Mouse (Mus musculus): ENCODE measurements around the gene Chmp5.

Chmp5 gene

DNA sequence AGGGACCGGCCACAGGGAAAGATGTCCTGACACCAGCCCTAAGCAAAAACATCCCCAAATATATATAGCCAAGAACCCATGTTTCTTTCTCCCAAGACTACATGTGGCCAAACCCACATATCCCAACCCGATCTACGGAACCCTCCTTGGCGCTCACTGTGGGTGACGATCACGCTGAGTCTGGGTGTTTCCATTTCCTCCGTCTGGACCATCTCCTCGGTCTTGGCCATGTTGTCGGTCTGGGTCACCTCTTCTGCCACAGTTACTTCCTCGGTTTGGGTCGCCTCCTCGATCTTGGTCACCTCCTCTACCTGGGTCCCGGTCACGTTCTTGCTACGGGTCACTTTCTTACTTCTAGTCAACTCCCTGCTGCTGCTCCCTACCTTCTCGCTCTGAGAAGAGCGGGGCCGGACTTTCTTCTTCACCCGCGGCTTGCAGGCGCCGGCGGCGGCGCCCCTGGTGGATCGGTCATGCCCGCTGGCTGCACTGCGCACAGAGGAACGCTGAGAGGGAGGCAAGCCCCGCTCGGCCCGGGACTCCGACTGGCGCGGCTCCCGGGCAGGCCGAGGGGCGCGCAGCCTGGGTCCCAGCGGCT, 545 bp upstream of the Chmp5 start:
- WGBS, result under 1% methylated on average over 40 of the region's 40 CpGs

DNA sequence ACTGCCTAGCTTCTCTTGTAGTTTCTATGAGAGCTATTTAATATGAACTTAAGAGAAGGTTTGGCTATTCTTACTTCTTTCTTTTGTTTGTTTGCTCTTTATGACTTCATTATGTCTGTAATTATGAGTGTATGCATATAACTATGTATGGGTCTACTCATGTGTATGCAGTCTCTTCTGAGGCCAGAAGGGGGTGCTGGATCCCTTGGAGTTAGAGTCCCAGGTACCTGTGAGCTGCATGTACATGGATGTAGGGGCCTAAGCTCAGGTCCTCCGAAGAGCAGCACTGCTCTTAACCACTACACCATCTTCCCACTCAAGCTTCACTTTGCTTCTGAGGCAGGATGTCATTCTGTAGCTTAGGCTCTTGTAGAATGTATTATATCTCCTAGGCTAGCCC, 5.3 kb downstream of the Chmp5 start:
- 91% methylated on average over 1 of the region's 1 CpGs for WGBS

DNA sequence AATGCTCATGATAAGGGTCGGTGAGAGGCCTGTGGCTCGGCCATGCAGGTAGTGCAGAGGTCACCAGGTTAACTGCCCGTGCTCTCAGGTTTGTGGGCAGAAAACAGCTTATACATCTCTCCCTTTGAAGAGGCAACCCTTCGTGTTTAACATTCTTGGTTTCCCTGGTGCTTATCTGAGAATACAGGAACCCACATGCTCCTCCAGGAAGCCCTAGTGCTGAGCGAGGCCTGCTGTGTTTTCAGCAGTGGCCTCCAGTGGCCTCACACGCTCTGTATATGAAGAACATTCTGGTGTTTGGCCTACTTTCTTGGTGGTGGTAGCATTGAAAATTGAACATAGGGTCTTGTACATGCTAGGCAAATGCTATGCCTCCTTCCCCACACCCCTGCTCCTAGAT, 7.7 kb downstream of the Chmp5 start:
- WGBS, result 87% methylated on average over 6 of the region's 6 CpGs

DNA sequence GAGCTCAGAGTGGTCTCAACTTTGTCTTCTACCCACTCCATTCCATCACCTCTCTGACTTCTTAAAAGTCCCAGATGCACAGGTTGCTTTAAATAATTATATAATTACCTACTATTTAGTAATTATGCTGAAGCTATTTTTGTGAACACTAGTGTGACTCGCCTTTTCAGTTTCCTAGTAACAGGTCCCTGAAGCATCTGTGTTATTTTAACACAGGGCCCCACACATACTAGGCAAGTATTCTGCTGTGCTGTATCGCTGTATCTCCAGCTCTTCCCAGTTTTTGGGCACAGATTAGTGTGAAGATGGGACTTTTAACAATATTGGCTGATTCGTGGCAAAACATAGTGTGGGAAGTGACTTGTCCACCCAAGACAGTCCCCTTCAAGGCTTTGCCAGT, 15.3 kb downstream of the Chmp5 start:
- 52% methylated on average over 3 of the region's 3 CpGs for WGBS

DNA sequence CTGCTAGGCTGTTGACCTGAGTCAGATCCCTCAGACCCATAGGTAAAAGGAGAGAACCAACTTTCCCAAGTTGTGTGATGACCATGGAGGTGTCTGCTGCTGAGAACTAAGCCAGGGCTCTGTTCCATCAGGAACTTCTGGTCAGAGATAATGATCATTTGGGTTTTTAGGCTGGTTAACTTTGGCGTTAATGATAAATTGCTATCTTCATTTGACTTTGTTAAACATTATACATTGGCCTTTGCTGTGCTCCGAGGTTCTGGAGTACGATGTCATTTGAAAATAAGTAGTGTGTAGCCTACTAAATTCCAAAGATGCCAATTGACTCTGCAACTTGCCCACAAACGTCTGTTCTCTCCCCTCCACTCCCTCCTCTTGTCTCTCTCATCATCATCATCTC, 21.0 kb downstream of the Chmp5 start:
- 73% methylated on average over 4 of the region's 4 CpGs for WGBS

DNA sequence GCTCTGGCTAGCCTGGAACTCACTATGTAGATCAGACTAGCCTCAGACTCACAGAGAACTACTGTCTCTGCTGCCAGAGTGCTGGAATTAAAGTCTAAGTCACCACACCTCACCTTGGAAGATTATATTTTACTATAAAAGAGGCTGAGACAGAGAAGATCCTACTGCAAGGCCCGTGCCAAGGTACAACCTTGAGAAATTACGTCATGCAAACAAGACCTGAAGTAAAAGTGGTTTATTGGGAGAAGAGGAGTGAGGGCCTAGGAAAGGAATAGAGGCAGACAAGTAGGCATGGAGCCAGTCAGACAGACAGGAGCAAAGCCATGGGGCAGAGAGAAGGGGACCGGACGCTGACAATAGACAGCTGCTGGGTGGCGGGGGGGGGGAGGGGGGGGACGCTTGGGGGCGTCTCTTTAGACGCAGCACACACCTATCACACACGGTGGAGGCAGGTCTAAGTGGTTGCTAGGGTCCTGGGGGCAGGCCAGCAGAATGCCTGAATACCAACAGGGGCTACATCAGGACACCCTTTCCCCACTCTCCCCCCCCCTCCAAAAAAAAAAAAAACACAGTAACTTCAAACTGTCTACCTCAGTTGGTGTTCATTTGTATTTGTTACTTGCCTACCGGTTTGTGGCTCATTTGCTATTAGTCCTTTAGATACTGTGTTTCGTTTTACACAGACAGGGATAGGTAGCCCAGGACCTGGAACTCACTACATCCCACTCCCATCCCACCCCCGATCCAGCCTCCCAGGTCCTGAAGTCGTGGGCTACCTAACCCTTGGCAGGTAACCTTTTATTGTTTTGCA, 21.8 kb downstream of the Chmp5 start:
- 6% methylated on average over 12 of the region's 13 CpGs for WGBS

DNA sequence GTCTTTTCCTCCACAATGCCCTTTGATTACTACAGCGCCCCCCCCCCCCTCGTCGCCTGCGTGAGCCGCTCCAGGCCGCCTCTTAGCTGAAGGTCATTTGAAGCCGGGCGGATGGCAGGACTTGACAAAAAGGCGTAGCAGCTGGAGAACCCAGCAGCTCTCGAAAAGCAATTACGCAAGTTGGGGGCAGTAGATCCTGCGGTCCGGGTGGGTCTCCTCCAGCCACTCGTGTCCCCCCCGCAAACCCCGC, 22.3 kb downstream of the Chmp5 start:
- WGBS, result under 1% methylated on average over 16 of the region's 16 CpGs

DNA sequence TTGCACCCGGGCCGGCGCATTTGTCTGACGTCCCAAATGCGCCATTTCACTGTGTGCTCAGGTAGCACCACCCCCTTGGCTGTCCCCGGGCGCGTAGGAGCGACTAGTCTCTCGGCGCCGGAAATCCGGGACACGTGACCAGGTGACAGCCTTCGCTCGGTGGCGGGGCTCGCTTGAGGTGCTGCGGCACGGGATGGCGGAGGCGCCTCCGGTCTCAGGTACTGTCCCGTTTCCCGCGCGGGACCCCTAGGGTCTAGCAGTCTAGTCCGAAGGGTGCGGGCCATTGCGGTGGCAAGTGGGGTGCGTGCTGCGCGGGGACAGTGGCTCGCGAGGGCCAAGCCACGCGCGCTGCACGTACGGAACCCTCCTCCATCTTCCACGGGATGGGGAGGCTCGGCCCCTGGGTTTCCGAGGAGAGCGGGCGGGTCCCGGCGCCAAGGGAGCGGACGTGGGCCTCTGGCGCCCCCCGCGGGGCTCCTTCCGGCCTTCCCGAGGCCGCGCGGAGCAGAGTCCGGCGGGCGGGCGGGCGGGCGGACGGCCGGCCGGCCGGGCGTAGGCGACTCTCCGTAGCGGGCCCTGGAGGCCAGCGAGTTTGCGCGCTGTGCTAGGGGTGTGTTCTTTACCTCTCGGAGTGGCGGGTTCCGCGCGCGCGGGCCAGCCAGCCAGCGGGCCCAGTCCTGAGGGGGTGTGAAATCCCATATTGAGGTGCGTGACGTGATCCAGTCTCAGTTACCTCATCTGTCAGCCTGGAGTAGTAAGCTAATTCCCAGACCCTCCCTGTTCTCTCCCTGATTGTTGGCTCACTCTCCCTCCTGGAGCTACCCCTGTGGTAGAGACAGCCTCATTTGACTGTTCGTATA, 22.9 kb downstream of the Chmp5 start, which contains the start of gene Nfx1:
Gene Nfx1 (plus strand): TSS at position 65 of the 860 bp plus-strand sequence.
- WGBS, result under 1% methylated on average over 82 of the region's 85 CpGs

DNA sequence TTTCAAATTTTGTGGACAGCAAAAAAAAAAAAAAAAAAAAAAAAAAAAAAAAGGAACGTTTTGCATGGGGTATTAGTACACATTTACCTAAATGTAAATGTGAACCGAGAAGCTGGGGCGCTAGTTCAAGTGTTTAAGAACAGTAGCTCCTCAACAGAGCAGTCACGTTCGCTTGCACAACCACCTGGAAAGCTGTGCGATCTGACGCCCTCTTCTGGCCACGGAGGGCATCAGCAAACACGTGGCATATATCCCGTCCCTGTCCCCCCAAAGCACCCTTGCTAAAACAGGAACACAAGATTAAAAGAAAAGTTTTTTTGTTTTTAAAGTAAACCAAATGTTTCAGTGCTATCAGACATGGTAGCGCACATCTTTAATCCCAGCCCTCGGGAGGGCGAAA, 23.5 kb downstream of the Chmp5 start:
- WGBS, result 24% methylated on average over 13 of the region's 13 CpGs

DNA sequence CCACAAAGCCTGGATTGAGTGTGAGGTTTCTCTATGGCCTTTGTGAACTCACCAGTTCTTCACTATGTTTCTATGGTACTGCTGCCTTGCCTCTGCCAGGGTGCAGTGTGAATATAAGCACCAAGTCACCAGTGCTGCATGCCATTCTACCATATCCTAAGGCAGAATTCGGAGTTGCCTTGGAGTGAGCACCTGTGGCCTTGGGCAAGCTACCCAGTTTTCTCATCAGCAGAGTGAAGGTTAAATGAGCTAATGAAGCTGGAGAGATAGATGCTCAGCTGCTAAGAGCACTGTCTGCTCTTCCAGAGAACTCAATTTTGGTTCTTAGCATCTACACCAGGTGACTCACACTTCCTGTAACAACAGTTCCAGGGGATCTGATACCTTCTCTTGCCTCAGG, 25.8 kb downstream of the Chmp5 start:
- WGBS, result 87% methylated on average over 1 of the region's 1 CpGs

DNA sequence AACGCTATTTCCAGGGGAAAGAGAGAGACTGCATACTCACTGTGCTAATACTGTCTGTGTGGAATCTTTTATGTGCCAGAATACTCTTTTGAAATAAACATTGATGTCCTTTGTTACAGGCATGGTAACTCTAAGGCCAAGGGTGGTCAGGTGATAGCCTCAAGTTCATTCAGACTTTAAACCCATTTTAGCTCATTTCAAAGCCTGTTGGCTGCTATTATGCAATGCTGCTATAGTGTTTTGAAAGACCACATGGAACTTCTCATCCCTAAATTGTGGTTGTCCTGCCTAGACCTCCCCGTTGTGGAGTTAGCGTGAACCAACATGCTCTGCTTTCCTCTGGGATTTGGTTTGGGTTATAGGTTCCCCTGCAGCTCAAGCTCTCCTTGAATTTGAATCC, 27.5 kb downstream of the Chmp5 start:
- 69% methylated on average over 3 of the region's 3 CpGs for WGBS

DNA sequence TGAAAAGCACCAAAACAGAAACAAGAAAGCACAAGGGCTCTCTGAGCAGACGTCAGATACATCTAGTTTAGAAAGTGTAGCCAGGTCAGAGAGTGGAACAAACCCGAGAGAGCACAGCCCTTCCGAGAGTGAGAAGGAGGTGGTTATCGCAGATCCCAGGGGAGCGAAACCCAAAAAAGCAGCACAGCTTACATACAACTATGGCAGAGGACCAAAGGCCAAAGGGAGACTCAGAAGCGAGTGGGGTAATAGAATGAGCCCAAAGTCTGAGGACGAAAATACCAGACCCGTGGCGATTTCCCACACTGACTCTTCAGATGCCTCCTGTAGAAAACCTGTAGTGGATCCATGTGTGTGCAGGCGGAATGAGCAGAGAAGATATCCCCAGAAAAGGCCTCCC, 28.4 kb downstream of the Chmp5 start:
- 91% methylated on average over 10 of the region's 10 CpGs for WGBS

DNA sequence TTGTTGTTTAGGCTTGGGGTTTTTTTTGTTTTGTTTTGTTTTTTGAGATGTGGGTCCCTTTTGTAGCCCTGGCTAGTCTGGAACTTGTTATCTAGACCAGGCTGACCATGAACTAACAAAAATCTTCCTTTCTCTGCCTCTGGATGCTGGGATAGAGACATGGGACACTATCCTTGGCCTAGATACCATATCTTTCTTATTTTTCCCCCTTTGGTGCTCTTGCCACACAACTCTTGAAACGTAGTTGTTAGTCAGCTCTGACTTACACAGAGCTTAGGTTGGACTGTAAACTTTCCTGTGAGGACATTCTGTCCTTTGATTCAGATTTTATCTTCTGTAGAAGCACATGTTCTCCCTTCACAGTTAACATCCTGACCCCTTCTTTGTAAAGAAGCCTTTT, 31.2 kb downstream of the Chmp5 start:
- WGBS, result 92% methylated on average over 1 of the region's 1 CpGs

DNA sequence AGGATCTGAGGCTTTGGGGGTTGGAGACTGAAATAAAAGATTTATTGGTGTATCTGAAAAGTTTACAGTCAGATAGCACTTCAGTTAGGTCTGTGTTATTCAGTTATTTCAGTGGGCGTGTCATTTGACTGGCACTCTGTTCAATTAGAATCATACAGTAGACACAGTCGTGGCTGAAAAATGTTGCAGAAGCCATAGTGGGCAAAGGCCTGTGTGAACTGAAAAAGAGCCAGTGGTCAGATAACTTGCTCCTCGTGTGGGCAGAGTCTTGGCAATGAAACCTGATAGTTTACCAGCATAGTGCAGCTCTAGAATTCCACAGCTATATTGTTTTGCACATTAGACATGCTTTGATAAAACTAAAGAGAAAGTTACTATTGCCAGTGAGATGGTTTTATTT, 34.3 kb downstream of the Chmp5 start:
- 66% methylated on average over 3 of the region's 3 CpGs for WGBS

DNA sequence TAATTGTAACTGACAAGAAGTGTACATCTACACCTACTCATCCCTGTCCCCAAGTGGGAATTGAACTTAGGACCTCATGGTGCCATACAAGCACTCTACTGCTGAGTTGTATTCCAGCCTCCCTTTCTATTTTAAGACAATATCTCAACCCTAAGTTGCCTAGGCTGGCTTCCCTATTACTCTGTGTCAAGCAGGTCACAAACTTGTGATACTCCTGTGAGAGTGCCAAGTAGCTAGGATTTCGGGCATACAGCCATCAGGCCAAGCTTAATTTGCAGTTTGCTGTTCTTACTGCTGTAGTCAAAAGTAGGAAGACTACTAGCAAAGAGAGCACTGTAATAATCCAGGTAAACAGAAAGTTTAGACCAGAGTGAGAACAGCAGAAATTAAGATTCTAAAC, 35.5 kb downstream of the Chmp5 start:
- WGBS, result 72% methylated on average over 1 of the region's 1 CpGs

DNA sequence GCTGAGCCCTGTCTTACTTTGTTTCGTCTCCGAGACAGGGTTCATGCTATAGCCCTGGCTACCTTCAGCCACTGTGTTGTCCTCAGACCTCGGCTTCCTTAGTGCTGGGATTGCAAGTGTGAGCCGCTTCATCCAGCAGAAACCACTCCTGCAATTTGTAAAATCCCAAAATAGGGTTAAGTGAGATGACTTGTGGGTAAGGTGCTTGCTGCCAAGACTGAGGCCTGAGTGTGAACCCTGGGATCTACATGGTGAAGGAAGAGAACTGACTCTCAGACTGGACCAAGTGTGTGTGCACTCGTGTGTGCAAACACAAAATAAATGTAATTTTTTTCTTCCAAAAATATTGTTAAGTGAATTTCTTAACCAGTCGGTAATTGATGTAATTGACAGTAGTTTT, 41.4 kb downstream of the Chmp5 start:
- WGBS, result 85% methylated on average over 6 of the region's 6 CpGs

DNA sequence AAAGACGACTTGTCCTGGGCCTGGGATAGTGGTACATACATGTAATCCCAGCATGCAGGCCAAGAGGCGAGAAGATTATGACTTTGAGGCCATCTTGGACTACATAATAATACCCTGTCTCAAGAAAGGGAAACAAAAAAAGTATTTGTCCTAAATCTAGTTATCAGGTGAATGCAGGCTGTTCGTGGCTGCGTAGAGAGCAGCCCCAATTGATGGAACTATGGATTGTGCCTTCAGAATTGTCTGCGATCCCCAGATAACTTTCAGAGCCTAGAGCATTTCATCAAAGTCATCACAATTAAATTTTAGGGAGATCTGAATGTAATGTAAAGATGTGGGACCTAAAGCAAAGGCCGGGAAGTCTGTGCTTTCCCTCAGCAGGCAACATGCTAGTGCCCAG, 48.1 kb downstream of the Chmp5 start:
- 93% methylated on average over 6 of the region's 6 CpGs for WGBS

DNA sequence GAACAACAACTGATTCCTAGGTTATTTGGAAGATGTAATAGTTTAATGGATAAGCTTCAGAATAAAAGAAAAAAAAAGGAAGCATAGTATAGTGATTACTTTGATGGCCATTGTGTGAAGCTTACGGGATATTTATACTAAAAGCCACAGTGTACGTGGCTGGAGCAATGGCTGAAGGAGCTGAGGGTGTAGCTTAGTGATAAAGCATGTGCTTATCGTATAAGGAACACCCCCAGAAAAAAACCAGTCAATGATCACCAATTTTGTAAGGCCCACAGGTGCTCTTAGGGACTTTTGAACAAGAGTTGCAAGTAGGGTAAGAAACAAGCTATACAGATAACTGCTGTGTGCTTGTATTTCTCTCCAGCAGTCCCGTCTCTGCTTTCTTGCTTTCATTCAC, 49.7 kb downstream of the Chmp5 start:
- 90% methylated on average over 4 of the region's 4 CpGs for WGBS

DNA sequence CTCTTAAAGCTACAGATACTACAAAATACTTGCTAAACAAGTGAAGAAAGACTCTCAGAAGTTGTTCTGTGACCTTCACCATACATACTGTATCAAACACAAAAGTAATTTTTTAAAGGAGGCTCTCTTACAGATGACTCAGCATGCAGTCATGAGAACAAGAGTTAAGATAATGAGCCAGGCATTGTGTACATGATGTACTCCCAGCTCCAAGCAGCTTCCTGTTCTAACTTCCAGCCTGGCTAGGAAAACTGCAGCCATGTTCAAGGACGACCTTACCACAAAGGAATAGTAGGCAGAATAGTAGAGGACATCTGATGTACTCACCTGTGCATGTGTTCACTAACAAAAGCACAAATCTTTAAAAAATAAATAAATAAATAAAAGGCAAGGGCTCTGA, 52.1 kb downstream of the Chmp5 start:
- WGBS, result 77% methylated on average over 1 of the region's 1 CpGs

DNA sequence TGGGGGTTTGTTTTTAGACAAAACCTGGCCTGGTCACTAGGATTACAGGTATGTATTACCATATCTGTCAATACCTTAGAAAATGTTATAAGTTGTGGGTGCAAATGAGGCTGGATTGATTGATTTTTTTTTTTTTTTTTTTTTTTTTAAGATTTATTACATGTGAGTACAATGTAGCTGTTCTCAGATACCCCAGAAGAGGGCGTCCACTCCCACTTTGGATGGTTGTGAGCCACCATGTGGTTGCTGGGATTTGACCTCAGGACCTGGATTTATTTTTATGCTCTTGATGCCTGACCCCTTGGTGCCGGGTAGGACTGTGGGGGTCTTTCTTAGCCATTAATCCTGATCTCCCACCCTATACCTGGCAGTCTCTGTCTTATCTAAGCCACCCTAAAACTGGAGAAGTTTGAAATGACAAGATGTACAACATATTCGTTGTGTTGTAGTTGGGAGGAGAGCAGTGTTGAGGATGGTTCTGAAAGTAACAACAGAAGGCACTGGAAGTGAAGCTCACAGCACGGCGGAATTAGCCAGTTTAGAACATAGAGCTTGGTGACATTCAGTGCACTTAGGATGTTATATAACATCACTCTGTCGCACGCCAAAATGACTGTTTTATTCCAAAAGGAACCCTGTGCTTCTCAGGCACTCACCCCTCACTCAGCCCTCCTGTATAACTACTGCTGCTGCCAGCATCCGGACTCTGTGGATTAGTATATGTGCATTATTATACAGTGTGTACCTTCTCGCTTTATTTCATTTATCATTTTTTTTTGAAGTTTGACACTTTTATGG, 52.8 kb downstream of the Chmp5 start:
- WGBS, result 76% methylated on average over 9 of the region's 9 CpGs

DNA sequence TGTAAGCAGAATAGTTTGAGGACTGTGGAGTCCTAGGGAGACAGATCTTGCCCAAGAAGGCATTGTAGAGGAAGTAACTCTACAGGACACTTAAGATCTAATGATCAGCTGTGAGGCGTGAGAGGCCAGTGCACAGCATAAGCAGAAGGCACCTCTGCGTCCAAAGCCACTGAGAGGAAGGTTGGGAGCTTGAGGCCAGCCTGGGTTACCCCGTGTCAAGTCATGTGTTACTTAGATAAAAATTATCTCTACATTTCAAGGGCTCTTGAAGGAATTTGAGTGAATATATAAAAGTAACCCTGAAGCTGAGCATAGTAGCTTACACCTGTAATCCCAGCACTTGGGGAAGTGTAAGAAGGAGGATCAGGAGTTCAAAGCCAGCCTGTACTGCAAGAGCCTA, 65.1 kb downstream of the Chmp5 start:
- WGBS, result 90% methylated on average over 3 of the region's 3 CpGs

Measured in cerebral cortex, adult 2 months (tissue).